Mouse (Mus musculus): ENCODE data around the gene Fgf14.
"Not testable (repeated sequence)": the region's sequence is repeated elsewhere in the genome, so short reads cannot be mapped to it uniquely, and the experiment has no call there.

Gene Fgf14

DNA sequence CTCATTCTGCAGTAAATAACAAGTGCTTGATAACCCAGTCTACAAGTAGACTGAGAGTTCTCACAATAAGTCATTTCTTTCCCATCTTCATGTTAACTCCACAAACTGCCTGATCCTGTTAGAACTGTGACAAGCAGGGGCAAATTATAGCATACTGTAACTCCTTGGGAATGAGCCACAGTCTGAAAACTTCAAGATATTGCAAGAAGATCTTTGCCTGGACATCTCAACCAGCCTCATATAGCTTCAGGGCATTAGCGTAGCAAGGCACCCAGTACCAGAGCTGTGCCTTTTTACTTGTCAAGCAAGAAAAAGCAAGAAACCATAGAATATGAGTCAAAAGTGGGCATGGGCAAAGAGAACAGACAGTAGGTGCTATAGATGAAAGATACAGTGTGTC, 188.0 kb downstream of the Fgf14 start:
- CTCF ChIA-PET, result no interaction called here
- POLR2A ChIA-PET, result interaction anchor here in 1 of 4 experiments (0.6 kb wide), 1 partner anchor 8 kb away, joined by 3 read pairs; no protein-coding TSS in a partner anchor

DNA sequence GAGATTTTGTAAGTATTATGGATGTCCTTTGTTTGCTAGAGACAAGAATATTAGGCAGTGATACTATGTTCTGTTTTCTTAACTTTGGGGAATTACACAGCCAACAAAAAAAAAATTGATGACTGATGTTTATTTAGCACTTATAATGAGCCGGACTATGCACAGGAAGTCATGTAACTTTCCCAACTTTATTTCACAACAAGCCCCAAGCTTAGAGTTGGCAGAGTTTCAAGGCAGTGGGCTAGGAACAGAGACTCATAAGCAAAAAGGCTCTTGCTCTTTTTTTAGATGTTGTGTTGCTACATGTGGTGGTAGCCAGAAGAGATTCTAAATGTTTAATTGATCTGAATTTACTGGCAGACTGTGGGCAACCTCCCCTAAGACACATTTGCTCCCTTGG, 191.7 kb downstream of the Fgf14 start:
- CTCF ChIA-PET, result no interaction called here
- POLR2A ChIA-PET, result no interaction called here

DNA sequence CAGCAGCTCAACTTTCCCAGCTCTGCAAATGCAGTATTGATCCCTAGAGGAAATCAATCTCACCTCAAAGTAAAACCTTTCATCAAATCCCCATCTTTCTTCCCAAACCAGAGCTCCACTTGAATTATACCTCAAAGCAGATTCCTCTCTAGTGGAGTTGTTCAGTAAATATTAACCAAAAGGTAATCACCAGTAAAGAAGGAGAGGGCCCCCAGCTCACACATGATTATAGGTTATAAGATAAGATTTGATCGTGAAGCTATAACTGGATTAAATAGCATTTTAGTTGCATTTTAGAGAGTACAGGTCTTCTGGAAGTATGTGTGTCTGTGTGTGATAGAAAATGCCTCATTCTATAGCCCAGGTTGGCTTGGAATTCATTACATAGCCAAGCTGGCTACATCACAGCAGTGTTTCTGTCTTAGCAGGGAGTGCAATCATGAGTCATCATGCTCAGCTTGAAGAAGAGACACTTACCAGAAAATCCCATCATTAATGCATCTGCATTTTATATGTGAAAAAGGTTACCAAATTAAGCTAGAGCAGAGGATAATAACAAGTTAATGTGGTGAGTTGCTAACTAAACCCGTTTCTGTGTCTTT, 202.8 kb downstream of the Fgf14 start:
- CTCF ChIA-PET, result no interaction called here
- POLR2A ChIA-PET, result no interaction called here

DNA sequence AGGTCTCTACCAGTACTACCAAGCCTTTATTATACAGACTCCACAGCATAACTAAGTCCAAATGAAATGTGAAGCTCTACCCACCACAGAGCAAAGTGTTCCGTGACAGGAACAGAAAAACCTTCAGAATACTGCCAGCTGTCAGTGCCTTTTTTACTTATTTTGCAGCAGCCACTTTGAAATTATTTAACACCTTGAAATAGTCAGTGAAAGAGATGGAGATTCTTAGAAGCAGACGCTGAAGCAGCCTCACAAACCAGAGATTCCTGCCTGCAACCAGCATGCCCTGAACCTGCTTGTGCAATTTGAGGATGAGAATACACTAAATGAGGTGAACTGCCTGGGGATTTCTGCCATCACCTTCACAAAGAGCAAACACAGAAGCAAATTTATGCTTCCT, 206.0 kb downstream of the Fgf14 start:
- POLR2A ChIA-PET, result no interaction called here
- CTCF ChIA-PET, result no interaction called here

DNA sequence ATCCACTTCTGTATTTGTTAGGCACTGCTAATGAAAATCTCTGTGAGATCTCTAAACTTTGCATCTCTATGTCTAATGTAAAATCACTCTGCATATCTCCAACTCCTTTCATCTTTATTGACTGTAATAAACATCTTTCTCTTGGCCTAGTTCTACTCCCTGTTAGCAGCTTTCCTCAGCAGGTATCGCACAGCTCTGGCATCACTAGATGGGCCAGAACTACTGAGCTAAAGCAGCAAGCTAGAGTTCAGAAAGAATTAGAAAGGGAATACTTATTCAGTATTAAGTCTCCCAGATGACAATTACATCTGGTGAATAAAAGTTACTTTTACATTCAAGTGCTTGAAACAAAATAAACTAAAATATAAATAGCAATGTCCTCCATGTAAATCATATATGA, 221.8 kb downstream of the Fgf14 start:
- ChIA-PET CTCF (no interaction called here), POLR2A (no interaction called here)

DNA sequence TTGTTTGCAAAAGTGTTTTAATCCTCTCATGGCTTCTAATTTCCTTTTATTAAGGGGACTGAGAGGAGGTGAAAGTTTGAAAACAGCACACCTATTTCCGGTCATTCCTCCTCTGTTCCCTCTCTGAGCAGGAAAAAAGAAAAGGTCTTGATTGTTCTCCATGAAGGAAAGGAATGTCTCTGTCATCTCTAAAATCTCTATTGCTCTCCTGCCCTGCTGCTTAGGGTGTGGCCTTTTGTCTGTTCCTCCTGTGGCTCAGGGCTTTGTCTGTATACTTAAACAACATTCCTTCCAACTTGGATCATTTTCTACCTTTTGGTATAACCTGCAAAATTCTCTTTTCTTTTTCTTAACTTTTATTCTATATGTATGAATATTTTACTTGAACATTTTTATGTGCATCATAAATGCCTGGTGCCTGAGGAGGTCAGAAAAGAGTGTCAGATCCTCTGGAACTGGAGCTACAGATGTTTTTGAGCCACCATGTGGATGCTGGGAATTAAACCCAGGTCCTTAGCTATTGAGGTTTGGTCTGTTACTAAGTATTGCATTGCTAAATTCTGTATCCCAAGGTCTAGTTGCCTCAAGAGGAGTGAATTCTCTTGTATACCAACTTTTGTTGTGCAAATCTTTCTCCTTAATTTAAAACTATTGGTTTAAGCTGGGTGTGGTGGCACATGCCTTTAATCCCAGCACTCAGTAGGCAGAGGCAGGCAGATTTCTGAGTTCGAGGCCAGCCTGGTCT, 230.7 kb downstream of the Fgf14 start:
- CTCF ChIA-PET, result interaction anchor here in 2 of 4 experiments (0.6 kb wide), 2 partner anchors 230 to 779 kb away, joined by 3 to 6 read pairs; no protein-coding TSS in a partner anchor
- POLR2A ChIA-PET, result no interaction called here

DNA sequence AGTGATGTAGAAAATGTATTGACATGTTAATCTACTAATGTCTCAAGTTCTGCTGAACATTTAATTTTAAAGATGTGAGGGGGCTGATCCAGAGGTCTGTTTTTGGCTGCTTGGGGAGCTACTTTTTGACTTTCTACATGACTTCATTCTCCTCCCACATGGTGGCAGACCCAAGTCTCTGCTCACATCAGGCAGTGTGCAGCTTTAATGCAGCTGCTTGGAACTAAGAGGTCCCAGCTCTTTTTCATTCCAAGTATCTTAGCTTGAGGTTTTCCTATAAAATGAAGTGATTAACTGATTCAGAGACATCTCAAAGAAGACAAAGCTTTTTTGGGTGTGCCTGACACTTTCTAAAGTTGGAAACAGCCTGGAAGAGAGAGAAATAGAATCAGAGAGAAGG, 232.1 kb downstream of the Fgf14 start:
- CTCF ChIA-PET, result no interaction called here
- POLR2A ChIA-PET, result no interaction called here

DNA sequence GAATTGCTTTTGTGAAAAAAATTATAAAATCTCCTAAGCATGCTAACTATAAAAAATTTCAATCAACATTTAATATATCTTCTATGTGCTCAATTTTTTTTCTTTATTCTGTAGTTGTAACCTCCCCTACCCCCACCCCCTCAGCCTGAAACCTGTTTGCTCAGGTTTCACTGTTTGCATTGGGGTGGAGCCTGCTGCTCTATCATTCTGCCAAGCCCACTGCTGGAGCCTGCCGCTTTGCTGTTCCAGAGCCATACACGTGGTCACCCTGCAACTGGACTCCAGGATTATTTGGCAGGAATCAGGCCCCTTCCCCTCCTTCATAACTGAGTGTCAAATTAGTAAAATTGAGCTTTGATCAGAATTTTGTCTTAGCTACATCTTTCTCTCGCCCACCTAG, 237.6 kb downstream of the Fgf14 start:
- CTCF ChIA-PET, result not testable (repeated sequence)
- POLR2A ChIA-PET, result interaction anchor here in 1 of 4 experiments (0.6 kb wide), 1 partner anchor 44 kb away, joined by 7 read pairs; no protein-coding TSS in a partner anchor

DNA sequence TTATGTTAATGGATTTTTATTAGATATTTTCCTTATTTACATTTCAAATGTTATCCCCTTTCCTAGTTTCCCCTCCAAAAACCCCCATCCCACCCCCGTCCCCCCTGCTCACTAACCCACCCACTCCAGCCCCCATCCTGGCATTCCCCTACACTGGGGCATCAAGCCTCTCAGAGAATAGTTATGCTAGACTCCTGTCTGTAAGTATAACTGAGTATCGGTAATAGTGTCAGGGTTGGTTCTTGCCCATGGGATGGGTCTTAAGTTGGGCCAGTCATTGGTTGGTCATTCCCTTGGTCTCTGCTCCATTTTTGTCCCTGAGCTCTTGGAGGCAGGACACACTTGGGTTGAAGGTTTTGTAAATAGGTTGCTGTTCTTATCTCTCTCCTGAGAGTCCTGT, 265.0 kb downstream of the Fgf14 start:
- CTCF ChIA-PET, result interaction anchor here in 1 of 4 experiments (1.3 kb wide), 1 partner anchor 331 kb away, joined by 4 read pairs; no protein-coding TSS in a partner anchor
- POLR2A ChIA-PET, result no interaction called here

DNA sequence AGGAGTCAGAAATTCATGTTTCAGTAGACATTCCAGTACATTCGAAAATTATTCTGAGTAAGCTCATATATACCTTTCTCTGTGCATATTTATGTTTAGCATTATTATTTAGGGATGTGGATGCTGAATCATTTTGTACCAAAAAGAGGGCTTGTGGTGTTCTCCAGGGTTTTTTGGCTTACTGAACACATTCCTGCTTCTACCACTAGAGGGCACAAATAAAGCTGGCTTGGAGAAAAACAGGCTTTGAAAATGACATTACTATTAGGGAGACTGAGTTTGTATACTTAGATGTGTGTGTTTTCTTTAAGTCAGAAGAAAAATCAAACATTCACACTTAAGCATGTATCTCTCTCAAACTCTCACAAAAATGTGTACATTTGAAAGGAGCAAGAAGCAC, 266.0 kb downstream of the Fgf14 start:
- CTCF ChIA-PET, result interaction anchor here in 3 of 4 experiments (0.7 to 1.3 kb wide), 3 partner anchors 97 to 834 kb away, joined by 3 to 4 read pairs (median 3); no protein-coding TSS in a partner anchor
- POLR2A ChIA-PET, result no interaction called here

DNA sequence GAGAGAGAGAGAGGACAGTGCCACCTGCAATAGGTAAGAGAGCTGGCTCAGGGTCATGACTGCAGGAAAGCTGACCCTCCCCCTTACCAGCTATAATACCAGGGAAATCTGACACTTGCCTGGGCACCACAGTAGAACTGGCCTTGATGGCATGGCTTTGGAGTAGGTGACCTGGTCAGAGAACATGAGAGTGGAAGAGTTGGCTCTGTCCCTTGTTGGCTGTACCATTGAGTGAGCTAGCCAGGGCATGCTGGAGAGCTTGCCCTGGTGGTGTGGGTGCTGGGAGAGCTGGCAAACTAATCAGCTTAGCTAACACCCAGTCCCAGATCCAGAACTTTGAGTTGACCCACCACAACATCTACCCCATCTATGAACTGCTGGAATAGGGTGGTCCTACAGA, 348.5 kb downstream of the Fgf14 start:
- POLR2A ChIA-PET, result no interaction called here
- CTCF ChIA-PET, result interaction anchor here in 1 of 4 experiments (0.6 kb wide), 1 partner anchor 429 kb away, joined by 9 read pairs; no protein-coding TSS in a partner anchor

DNA sequence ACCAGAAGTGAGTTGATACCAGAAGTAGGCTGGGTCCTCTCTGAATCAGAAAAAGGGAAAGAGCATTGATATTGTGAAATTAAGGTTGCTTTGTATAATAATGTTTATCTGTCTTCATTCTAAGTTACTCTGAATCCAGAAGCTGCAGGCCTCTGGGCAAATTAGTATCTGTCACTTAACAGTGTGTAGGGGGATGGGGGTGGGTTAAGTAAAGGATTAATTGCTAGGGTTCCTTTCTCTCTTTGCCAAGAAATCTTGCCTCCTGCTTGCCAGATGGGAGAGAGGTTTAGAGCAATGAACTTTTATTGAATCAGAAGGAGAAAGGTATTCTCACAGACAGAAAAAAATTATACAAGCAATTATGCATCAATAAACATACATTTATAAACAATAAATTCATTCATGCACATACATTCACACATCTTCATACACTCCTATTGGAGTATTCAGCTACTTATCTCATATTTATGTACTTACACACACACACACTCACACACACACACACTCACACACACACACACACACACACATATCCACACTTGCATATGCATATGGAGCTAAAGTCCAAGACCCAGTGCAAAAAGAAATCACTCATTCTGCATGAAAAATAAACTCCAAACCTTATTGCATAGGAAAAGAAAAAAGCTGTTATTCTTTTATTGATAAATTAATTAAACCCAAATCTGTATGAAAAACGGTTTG, 357.8 kb downstream of the Fgf14 start:
- ChIA-PET POLR2A (no interaction called here), CTCF (no interaction called here)

DNA sequence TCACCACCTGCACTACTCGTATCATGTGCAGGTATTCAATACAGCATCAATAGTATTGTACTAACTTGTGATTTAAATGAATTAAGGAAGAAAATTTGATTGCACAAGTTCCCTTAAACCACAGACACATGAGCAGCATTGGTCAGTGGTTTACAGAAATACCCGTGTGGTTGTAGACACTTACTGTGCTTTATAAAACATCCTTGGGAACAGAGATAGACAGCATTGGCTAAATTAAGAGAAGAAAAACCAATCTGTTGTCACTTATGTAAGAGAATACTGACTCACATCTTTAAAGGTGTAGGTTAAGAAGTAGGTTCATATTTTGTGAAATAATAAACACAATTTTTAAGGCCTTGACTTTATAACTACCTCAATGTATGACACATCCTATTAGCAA, 361.4 kb downstream of the Fgf14 start:
- ChIA-PET CTCF (no interaction called here), POLR2A (no interaction called here)

DNA sequence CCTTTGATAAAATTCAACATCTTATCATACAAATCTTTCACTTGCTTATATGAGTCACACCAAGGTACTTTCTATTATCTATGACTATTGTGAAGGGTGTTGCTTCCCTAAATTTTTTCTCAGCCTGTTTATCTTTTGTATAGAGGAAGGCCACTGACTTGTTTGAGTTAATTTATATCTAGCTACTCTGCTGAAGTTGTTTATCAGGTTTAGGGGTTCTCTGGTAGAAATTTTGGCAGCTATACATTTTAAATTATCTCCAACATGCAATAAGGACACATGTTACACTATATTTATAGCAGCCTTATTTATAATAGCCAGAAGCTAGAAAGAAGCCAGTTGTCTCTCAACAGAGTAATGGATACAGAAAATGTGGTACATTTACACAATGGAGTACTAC, 389.9 kb downstream of the Fgf14 start:
- CTCF ChIA-PET, result interaction anchor here in 1 of 4 experiments (0.8 kb wide), 1 partner anchor 8 kb away, joined by 9 read pairs; no protein-coding TSS in a partner anchor
- POLR2A ChIA-PET, result no interaction called here

DNA sequence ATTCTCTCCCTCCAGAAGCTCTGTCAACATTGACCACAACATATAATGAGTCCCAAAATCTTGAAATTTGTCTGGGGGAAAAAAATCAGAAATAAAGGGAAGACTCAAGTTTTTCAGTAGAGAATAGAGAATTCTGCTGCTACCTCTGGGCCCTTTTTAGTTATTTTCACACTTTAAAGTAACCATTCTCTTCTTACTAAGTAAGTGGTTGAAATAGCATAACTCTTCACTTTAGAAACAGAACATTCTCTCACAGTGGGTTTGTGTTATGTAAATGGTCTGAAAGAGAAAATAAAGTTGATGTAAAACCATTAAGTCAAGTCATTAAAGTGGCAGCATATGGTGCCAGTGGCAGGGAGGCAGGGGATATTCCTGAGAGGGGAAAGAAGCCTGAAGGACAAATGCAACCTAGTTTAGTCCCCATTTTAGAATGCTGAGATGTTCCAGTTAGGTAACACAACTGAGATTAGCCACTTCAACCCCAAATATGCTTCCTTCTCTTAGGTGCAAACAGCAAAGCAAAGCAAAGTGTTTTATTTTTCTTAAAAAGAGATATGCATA, 398.5 kb downstream of the Fgf14 start:
- POLR2A ChIA-PET, result no interaction called here
- CTCF ChIA-PET, result no interaction called here

DNA sequence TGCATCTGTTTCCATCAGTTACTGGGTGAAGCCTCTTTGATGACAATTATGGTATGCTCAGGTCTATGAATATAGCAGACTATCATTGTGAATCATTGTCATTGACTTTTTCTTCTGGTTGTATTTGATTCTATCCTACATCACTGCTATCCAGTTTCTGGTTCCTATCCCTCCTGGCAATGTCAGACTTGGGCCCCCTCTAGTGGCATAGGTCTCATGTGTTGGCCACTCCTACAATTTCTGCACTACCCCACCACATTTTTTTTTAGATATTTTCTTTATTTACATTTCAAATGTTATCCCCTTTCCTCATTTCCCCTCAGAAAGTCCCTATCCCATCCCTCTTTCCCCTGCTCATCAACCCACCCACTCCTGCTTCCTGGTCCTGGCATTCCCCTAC, 409.9 kb downstream of the Fgf14 start:
- CTCF ChIA-PET, result no interaction called here
- POLR2A ChIA-PET, result no interaction called here

DNA sequence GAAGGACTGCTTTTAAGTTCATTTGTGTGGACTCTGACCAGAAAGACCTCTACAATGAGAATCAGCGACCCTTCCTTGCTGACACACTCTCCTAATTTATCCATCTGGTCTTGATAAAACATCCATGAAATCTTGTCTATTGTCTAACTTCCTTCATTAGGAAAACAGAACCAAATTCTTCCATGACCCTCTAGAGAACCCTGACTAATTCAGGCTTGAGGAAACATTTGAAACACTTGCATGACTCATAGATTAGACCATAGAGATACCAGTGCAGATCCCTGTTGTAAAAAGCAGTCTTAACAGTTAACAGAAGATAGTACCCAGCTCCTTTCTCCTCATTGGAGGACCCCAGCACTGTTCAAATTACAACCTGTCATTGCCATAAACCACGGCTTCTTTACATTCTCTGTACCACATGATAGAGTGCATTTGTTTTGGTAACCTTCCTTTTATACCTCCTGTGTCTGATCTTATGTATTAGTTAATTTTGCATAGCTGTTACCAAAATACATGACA, 412.3 kb downstream of the Fgf14 start:
- POLR2A ChIA-PET, result interaction anchor here in 1 of 4 experiments (1.4 kb wide), 1 partner anchor 12 kb away, joined by 4 read pairs; no protein-coding TSS in a partner anchor
- CTCF ChIA-PET, result interaction anchor here in 1 of 4 experiments (0.7 kb wide), 1 partner anchor 306 kb away, joined by 4 read pairs; no protein-coding TSS in a partner anchor

DNA sequence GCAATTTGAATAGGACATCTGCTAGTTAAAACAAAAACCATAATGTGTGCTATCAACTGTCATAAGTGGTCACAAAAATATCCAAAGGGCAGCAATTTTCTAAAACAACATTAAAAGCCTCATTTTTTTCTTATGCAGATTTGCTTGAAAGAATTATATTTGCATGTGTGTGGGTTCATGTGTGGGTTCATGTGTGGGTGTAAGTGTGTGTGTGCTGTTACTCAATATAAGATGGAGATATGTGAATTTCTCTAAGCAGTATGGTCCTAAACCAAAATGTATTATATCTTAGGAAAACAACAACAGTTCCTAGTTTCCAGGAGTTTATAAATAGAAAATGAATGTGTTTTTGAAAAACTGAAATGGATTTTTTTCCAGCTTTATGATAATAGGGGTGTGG, 413.7 kb downstream of the Fgf14 start:
- CTCF ChIA-PET, result no interaction called here
- POLR2A ChIA-PET, result no interaction called here

DNA sequence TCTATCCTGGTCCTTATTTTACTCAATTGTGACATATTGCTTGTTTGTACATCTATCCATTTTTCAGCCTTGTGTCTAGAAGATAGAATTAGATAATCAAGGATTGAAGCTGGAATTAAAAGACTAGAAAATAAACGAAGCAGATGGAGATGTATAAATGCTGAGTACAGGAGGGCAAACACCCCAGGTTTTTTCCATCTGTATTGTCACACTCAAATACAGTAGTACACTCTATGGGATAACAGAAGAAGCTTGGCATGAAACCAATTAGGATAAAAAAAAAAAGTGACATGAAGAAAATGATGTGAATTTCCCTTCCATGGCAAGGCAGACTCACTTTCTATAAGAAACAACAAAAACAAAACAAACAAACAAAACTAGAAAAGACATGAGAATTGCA, 429.4 kb downstream of the Fgf14 start:
- POLR2A ChIA-PET, result no interaction called here

DNA sequence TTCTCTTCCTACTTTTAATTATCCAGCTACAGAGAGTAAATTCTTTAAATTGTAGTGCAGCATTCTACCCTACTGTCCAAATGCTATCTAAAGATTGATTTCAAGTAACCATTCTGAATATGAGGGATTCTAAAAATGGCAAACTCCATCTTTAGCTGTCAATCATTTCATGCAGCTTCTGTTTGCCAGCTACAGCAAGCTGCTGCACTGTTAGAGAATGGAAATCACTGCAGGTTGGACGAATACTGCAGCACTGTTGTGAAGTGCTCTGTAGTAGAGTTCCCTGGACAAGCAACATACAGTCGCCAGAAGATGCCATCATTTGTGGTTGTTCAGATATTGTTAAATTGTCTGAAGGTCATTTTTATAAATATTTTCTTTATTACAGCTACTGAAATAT, 453.5 kb downstream of the Fgf14 start:
- CTCF ChIA-PET, result interaction anchor here in 2 of 4 experiments (0.6 to 0.8 kb wide), 2 partner anchors 361 to 851 kb away, joined by 3 read pairs; no protein-coding TSS in a partner anchor
- POLR2A ChIA-PET, result no interaction called here

More for the DNA sequence above, 429.4 kb downstream of the Fgf14 start:
- CTCF ChIA-PET, result interaction anchor here in 1 of 4 experiments (0.7 kb wide), 1 partner anchor 27 kb away, joined by 4 read pairs; no protein-coding TSS in a partner anchor

Measured in embryonic stem cell, embryonic (primary cell).